In genomic region chrX:7187455-7188310, GRCm38 (mm10) we compare ENCODE assay signal across 9 mouse cellular contexts.
A peak's percentile ranks its signal among the peaks of the same experiment; 100 is the strongest.
DNase-seq lines count a peak whose midpoint lies in the region; ATAC-seq and TF ChIP-seq lines count a peak whose summit lies in the region.
"Had no signal": no experiment of that assay in that cellular context is flagged by ENCODE, and none has a peak within 500 bp of the region (broad histone marks: within the 10 kb centered on the region; RNA-seq: fewer than 3 reads in every experiment).

No protein-coding gene starts in this region.

- H3K36me3 ChIP-seq in hindbrain, postnatal 0 days (ENCODE audit: insufficient read depth, low read length): no peaks in the 10 kb centered on the region
- no peaks in the 10 kb centered on the region for H3K36me3 ChIP-seq in liver, embryonic 15.5 days (replicated peaks)

- TF ChIP-seq CTCF in hindbrain, postnatal 0 days (IDR thresholded peaks at IDR 0.05; ENCODE audit: low read depth): no peak

- peak; percentile 52 for ATAC-seq in frontal cortex, adult (ENCODE audit: low TSS enrichment)
- ATAC-seq in hindbrain, postnatal 0 days: 0 out of 2 replicates have a peak, but pooled peaks have one; percentile 41
- ATAC-seq in liver, embryonic 15.5 days (ENCODE audit: insufficient read depth): no peak

- H3K4me1 ChIP-seq in hindbrain, postnatal 0 days (ENCODE audit: insufficient read depth, low read length): peaks cover 4% of the 10 kb centered on the region; the same call in 1 of the 2 replicates
- no peaks in the 10 kb centered on the region for H3K4me1 ChIP-seq in liver, embryonic 15.5 days (replicated peaks)

- peak overlapping the region; percentile 44 for H3K9ac ChIP-seq in hindbrain, postnatal 0 days (replicated peaks; ENCODE audit: low read length)
- H3K9ac ChIP-seq in liver, embryonic 15.5 days: no peak overlapping the region

- H3K9me3 ChIP-seq in hindbrain, postnatal 0 days (ENCODE audit: low read length): no peaks in the 10 kb centered on the region
- H3K9me3 ChIP-seq in liver, embryonic 15.5 days (replicated peaks): no peaks in the 10 kb centered on the region
- H3K9me3 ChIP-seq: G1E had no signal

- no peaks in the 10 kb centered on the region for H3K27me3 ChIP-seq in hindbrain, postnatal 0 days (ENCODE audit: insufficient read depth, low read length)
- no peaks in the 10 kb centered on the region for H3K27me3 ChIP-seq in liver, embryonic 15.5 days

- peak overlapping the region; percentile 82 for H3K27ac ChIP-seq in hindbrain, postnatal 0 days
- H3K27ac ChIP-seq in liver, embryonic 15.5 days (replicated peaks): no peak overlapping the region

- no peak for DNase-seq in frontal cortex, postnatal 10 days (ENCODE audit: low spot score in 2 of 2)
- peak; percentile 56 for DNase-seq in 3T3-L1 (ENCODE audit: low read depth, low spot score)
- DNase-seq in embryo, embryonic 10.5 days (ENCODE audit: low spot score): peak; percentile 26
- DNase-seq in hindbrain, postnatal 0 days (ENCODE audit: low spot score): peak; percentile 22
- DNase-seq in yolk sac, embryonic 10.5 days (ENCODE audit: low spot score): peak; percentile 49
- DNase-seq in adipocyte (ENCODE audit: low spot score): no peak

- peak overlapping the region; percentile 52 for H3K4me2 ChIP-seq in hindbrain, postnatal 0 days (ENCODE audit: low read depth, low read length)
- peak overlapping the region; percentile 41 for H3K4me2 ChIP-seq in liver, embryonic 15.5 days

- WGBS in hindbrain, postnatal 0 days: 37% methylated on average over 10 of the region's 10 CpGs
- WGBS in liver, embryonic 15.5 days (ENCODE audit: insufficient replicate concordance): 30% methylated on average over 10 of the region's 10 CpGs

- H3K4me3 ChIP-seq in hindbrain, postnatal 0 days (ENCODE audit: low read length): peak overlapping the region; percentile 40
- peak overlapping the region; percentile 30 for H3K4me3 ChIP-seq in liver, embryonic 15.5 days (replicated peaks)

Comparison
In these comparisons a context has a peak if more than half of its experiments do, and no peak if none do; other contexts are left out.
1. DNase-seq: peak in 3T3-L1 (single experiment), embryo, embryonic 10.5 days (single experiment), hindbrain, postnatal 0 days (single experiment) and yolk sac, embryonic 10.5 days (single experiment); none in frontal cortex, postnatal 10 days (0 of 2) and adipocyte (single experiment).